Mouse (Mus musculus): ENCODE measurements around the gene Atg5. TPM values are rescaled to one million over a fixed set of nuclear protein-coding genes. Genes with fewer than 3 reads are reported as not detected.

Gene Atg5
- polyA plus RNA-seq, 1 experiment from 2014 or later, result 56.1 TPM

- H3K4me3 ChIP-seq (replicated peaks; ENCODE audit: low read length), result no peak overlapping the region
- no peaks in the 10 kb centered on the region for H3K27me3 ChIP-seq (replicated peaks; ENCODE audit: control insufficient read depth, insufficient read depth, low read length)
- H3K4me1 ChIP-seq (replicated peaks; ENCODE audit: control insufficient read depth, insufficient read depth, low read length), result no peaks in the 10 kb centered on the region
- ATAC-seq, result no peak
- no peak overlapping the region for H3K27ac ChIP-seq (ENCODE audit: low read length)
- WGBS, result 81% methylated on average over 11 of the region's 11 CpGs
- peaks cover 3% of the 10 kb centered on the region; the same call in 1 of the 2 replicates for H3K9me3 ChIP-seq (ENCODE audit: control insufficient read depth, low read length)
- H3K4me2 ChIP-seq (ENCODE audit: low read length), result no peak overlapping the region
- H3K9ac ChIP-seq (replicated peaks; ENCODE audit: low read depth, low read length), result no peak overlapping the region
- no peaks in the 10 kb centered on the region for H3K36me3 ChIP-seq (ENCODE audit: control insufficient read depth, insufficient read depth)
These were observed 141.8 kb downstream of the Atg5 start for GRCm38 (mm10) chr10:44409958-44410357.

MicroRNAs within 50 kb of the gene (microRNA counts, 519-probe panel; counts per million panel counts)
- 2,086 counts per million, percentile 35 among the panel's probes with 10 or more counts for microRNA mmu-miR-1929

Small RNAs within 50 kb of the gene (microRNA-seq; reads per million reads assigned to microRNA genes)
- gene Mir1929, result 0.62 reads per million

Other genes with a start within 250 kb of the Atg5 start
- gene Crybg1, start 119.5 kb upstream of the Atg5 start, polyA plus RNA-seq (2015; fragmentation: Nextera tagmentation; extraction: Ambion mirVana), result 0.16 and 0.23 TPM in 2 replicates

Measured in forebrain, embryonic 16.5 days (tissue).